Mouse (Mus musculus) cerebellum, adult 11-12 months (tissue): Measurements from ENCODE around the gene Entpd4b.
"Not testable (repeated sequence)": the region's sequence is repeated elsewhere in the genome, so short reads cannot be mapped to it uniquely, and the experiment has no call there.

Source experiments
- DNase-seq: peaks from one replicate; pipeline ENCODE4 v3.0.0; 2022

Gene Entpd4b

DNA sequence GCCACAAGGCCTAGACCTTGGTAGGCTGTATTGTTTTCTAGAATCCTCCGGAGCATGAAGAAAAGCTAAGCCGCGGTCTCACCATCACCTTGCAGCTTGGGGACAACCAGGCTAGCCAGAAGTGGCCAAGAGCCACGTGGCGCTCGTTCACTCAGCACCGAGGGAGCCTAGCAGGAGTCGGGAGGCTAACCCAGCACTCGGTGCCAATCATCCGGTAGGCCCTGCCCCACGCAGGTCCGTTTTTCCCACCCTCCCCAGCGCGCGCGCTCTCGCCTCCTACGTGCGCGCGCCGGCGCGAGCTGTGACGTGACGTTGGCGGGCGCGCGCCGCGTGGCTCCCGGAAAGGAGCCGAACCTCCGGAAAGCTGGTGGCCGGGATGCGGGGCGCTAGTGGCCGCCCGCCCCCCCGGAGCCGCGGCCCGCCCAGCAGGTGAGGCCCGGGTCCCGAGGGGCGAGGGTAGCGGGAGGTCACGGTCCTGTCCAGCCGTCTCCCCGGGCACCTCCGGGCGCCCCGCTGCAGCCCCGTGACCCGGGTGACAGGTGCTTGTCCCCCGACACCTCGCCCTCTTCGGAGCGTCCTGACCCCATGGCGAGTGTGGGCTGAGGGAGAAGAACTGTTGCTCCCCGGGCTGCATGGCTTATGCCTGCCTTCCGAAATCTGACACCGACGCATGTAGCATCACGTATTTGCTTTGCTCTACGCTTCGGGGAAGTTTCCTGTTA is at the start of gene Entpd4b:
TSS of gene Entpd4b (plus strand) at position 315 of the 722 bp plus-strand sequence.
- not testable (repeated sequence) for DNase-seq

DNA sequence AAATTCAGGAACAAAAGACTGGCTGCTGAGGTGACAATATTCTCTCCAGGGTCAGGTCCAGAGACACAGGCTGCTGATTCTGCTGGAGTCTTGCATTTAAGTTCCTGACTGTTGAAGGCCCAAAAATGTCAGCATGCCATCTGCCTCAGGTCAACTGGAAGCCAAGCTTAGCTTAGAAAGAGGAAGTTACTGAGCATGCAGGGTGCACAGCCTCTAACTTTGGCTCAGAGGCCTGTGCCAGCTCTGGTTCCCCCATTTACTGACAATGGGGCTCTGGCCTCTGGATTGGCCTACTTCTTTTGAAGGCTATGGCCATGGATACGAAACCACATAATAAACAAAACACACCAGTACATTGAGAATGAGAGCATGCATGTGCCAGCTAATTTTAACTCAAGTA is 48.2 kb upstream of the Entpd4b start:
- not testable (repeated sequence) for DNase-seq

- DNase-seq = not testable (repeated sequence)
Observed at GRCm38 (mm10) chr14:69512449-69512848, 42.8 kb upstream of the Entpd4b start, which contains the start of gene Gm27179. Gene Gm27179 (minus strand): TSS chr14:69512549.

DNA sequence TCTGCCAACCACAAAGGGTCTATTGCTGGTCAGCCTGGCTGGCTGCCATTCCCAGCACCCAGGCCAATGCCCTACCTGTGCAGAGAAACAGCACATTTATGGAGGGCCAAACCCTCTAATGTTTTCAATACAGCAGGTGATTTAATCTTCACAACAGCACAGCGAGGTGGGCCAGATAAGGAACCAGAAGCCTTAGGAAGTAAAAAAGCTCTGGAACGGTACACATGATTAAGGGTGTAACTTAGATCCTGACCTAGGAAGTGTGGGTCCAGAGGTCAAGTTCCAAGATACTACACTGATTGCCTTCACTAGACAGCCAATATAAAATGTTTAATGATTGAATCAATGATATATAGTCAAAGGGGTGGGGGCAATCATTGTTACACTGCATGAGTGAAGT is 34.4 kb upstream of the Entpd4b start:
- DNase-seq = not testable (repeated sequence)

DNA sequence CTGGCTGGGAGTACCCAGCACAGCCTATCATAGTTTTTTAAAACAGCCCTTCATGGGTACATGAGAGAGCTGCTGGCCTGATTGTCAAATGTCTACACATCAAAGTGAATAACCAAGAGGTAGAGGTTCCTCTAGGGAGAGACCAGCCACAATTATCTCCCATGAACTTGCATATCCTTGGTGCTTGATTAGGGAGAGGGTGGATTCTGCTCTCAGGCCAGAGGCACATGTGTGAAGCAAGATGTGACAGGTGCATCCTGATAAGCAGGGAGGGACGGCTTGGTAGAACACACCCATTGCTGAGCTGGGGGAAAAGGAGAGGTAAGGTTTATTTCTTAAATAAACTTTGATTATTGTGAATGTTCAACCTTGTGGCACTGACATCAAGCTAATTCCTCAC is 32.2 kb upstream of the Entpd4b start:
- DNase-seq = not testable (repeated sequence)

- DNase-seq = not testable (repeated sequence)
Observed at GRCm38 (mm10) chr14:69526202-69526601, 29.0 kb upstream of the Entpd4b start.

DNA sequence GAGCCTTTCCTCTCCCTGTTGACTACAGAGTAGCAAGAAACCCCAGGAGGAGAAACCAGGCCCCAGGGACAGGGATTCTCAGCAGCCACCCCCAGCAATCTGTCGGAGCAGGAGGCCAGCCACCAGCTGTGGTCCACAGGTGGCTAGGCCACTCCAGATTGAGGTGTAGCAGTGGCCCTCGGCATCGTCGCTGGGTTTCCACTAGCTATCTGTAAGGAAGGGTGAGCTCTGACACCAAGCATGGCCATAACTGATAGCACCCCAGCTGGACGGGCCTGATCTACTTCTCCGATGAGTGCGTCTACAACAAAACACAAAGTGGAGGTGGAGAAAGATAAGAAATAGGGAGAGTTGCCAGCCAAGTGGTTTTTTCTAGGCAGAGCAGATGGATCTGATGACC is 18.7 kb upstream of the Entpd4b start:
- DNase-seq = not testable (repeated sequence)

GRCm38 (mm10) chr14:69540113-69540512 is 15.1 kb upstream of the Entpd4b start:
- not testable (repeated sequence) for DNase-seq

- not testable (repeated sequence) for DNase-seq
Observed at GRCm38 (mm10) chr14:69542695-69543094, 12.5 kb upstream of the Entpd4b start.

DNA sequence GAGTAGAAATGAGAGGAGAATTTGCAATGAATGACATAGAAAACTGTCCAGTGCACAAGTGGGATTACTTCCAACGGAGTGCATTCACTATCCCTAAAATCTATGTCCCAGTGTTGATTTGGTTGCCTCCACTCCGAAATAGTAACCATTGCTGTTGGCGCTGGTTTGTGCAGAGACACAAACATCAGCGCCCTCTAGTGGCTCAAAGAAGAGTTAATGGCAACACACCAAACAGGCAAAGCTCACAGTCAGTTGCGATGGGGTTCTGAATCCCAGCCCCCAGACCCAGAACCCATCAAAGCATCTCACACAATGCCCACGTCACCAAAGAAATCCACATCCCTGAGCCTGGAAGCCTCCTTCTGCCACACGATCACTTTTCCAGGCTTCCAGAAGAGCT is 11.2 kb upstream of the Entpd4b start:
- DNase-seq = not testable (repeated sequence)

GRCm38 (mm10) chr14:69545052-69545451 is 10.2 kb upstream of the Entpd4b start:
- DNase-seq = not testable (repeated sequence)

- DNase-seq = not testable (repeated sequence)
Observed at GRCm38 (mm10) chr14:69547310-69547709, 7.9 kb upstream of the Entpd4b start.

GRCm38 (mm10) chr14:69556820-69557219 is 1.6 kb downstream of the Entpd4b start:
- DNase-seq = not testable (repeated sequence)

DNA sequence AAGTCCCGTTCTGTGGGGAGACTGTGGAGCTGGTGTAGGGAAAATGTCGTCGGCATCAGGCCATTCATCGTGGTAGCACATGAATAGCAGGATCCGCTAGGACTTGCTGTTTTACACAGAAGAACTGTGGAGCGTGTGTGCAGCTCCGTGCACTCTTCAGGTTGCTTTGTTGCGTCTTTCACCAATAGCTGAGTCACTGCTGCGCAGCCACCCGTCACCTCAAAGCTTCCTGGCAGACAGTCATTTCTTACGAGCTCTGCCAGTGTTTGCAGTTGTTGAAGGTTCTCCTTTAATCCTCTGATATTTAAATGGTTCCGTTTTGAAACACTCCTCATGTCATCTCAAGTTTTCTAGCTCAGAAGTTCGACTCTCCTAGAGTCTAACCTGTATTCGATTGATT is 2.3 kb downstream of the Entpd4b start:
- not testable (repeated sequence) for DNase-seq
